Comparison of ENCODE assay signal across 24 mouse cellular contexts in the genomic region with DNA sequence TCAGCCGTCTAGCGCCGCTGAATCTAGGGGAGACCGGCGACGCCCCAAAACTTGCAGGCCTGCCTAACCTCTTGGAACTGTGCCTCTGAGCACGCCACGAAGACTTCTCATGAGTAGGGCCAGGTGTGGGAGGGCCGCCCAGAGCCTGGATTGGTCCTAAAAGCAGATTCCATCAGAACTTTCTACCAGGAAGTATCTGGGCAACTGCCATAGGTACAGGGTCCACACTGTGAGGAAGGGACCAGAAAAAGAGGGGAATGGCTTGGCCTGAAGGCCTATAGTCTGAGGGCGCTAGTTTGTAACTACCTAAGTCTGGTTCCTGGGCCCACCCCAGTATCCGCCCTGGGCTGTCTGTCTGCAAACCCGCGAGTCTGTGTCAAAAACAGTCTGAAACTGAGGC. TPM values are rescaled to one million over a fixed set of nuclear protein-coding genes. Genes with fewer than 3 reads are reported as not detected.
A peak's percentile ranks its signal among the peaks of the same experiment; 100 is the strongest.
DNase-seq lines count a peak whose midpoint lies in the region; ATAC-seq and TF ChIP-seq lines count a peak whose summit lies in the region.
"Had no signal": no experiment of that assay in that cellular context is flagged by ENCODE, and none has a peak within 500 bp of the region (broad histone marks: within the 10 kb centered on the region; RNA-seq: fewer than 3 reads in every experiment).

No protein-coding gene starts in this region.

- H3K27me3 ChIP-seq in neural tube, embryonic 12.5 days (replicated peaks), result no peaks in the 10 kb centered on the region; the same call in 1 of the 2 replicates
- no peaks in the 10 kb centered on the region for H3K27me3 ChIP-seq in limb, embryonic 15.5 days
- H3K27me3 ChIP-seq in stomach, postnatal 0 days (ENCODE audit: control insufficient read depth, insufficient read depth, low read length), result no peaks in the 10 kb centered on the region
- H3K27me3 ChIP-seq: hindbrain, embryonic 15.5 days had no signal

- no peak for TF ChIP-seq CTCF in stomach, postnatal 0 days (IDR thresholded peaks at IDR 0.05; ENCODE audit: low read depth)

- H3K9ac ChIP-seq in neural tube, embryonic 12.5 days, result 0 out of 2 replicates have a peak overlapping the region, but pooled peaks have one; percentile 8
- H3K9ac ChIP-seq in limb, embryonic 15.5 days, result no peak overlapping the region
- H3K9ac ChIP-seq in stomach, postnatal 0 days (ENCODE audit: low read length), result no peak overlapping the region
- H3K9ac ChIP-seq: hindbrain, embryonic 15.5 days; liver, embryonic 13.5 days; lung, embryonic 15.5 days had no signal

- TF ChIP-seq EP300 in stomach, postnatal 0 days (optimal IDR thresholded peaks at IDR 0.05), result no peak

- ATAC-seq in neural tube, embryonic 12.5 days (ENCODE audit: low FRiP score, low read depth), result no peak
- no peak for ATAC-seq in limb, embryonic 15.5 days (ENCODE audit: insufficient number of reproducible peaks, low FRiP score, low TSS enrichment, low read depth)
- no peak for ATAC-seq in stomach, postnatal 0 days (ENCODE audit: low FRiP score, low TSS enrichment)

- no peak overlapping the region for H3K4me2 ChIP-seq in neural tube, embryonic 12.5 days (replicated peaks)
- no peak overlapping the region for H3K4me2 ChIP-seq in limb, embryonic 15.5 days
- H3K4me2 ChIP-seq in stomach, postnatal 0 days (replicated peaks; ENCODE audit: low read depth), result no peak overlapping the region
- H3K4me2 ChIP-seq: liver, embryonic 13.5 days; lung, embryonic 15.5 days; midbrain, embryonic 11.5 days had no signal

- DNase-seq in cerebellum, postnatal 10 days, result peak; percentile 19 to 21
- no peak for DNase-seq in cerebellum, adult 9-10 months
- no peak for DNase-seq in neural tube, embryonic 10.5 days (ENCODE audit: extremely low spot score, low spot score)
- no peak for DNase-seq in stomach, postnatal 0 days (ENCODE audit: low spot score)
- DNase-seq in Muller cell, postnatal 12 days (ENCODE audit: inconsistent ontology term), result no peak
- no peak for DNase-seq in thymus, postnatal 10 days (ENCODE audit: low spot score in 2 of 2)
- DNase-seq: cerebellum, adult 11 months; cerebellum, postnatal 36 days; kidney, adult 8-10 months; kidney, postnatal 36 days; layer of hippocampus, adult 9-11 months; left cerebral cortex, postnatal 4 days; liver, embryonic 13.5 days; thymus, postnatal 36 days had no signal

- no peaks in the 10 kb centered on the region for H3K9me3 ChIP-seq in neural tube, embryonic 12.5 days
- H3K9me3 ChIP-seq in limb, embryonic 15.5 days, result no peaks in the 10 kb centered on the region
- no peaks in the 10 kb centered on the region for H3K9me3 ChIP-seq in stomach, postnatal 0 days (ENCODE audit: control insufficient read depth, low read length)
- H3K9me3 ChIP-seq: G1E; hindbrain, embryonic 15.5 days; liver, embryonic 13.5 days; lung, embryonic 15.5 days had no signal

- H3K27ac ChIP-seq in neural tube, embryonic 12.5 days, result no peak overlapping the region
- peak overlapping the region; percentile 57 for H3K27ac ChIP-seq in limb, embryonic 15.5 days
- peak overlapping the region; percentile 18; the same call in 1 of the 2 replicates for H3K27ac ChIP-seq in stomach, postnatal 0 days (replicated peaks)
- H3K27ac ChIP-seq: left cerebral cortex, adult 2 months; liver, embryonic 13.5 days; lung, embryonic 15.5 days had no signal

- H3K4me1 ChIP-seq in neural tube, embryonic 12.5 days, result peaks cover 63% of the 10 kb centered on the region
- peaks cover 48% of the 10 kb centered on the region for H3K4me1 ChIP-seq in limb, embryonic 15.5 days
- H3K4me1 ChIP-seq in stomach, postnatal 0 days (replicated peaks; ENCODE audit: control insufficient read depth, insufficient read depth), result no peaks in the 10 kb centered on the region

- no peak overlapping the region for H3K4me3 ChIP-seq in neural tube, embryonic 12.5 days
- H3K4me3 ChIP-seq in limb, embryonic 15.5 days, result no peak overlapping the region
- no peak overlapping the region for H3K4me3 ChIP-seq in stomach, postnatal 0 days (ENCODE audit: low read depth, low read length)
- H3K4me3 ChIP-seq: erythroblast, embryonic 14.5 days; hindbrain, embryonic 15.5 days; left cerebral cortex, adult 2 months; liver, embryonic 13.5 days; lung, embryonic 15.5 days had no signal

- peaks cover 16% of the 10 kb centered on the region for H3K36me3 ChIP-seq in neural tube, embryonic 12.5 days
- peaks cover 25% of the 10 kb centered on the region for H3K36me3 ChIP-seq in limb, embryonic 15.5 days
- H3K36me3 ChIP-seq in stomach, postnatal 0 days (ENCODE audit: control insufficient read depth, insufficient read depth, low read length), result 0 out of 2 replicates have a peak, but pooled peaks cover 2% of the 10 kb centered on the region
- H3K36me3 ChIP-seq: G1E; hindbrain, embryonic 15.5 days; liver, embryonic 13.5 days had no signal

- WGBS in neural tube, embryonic 12.5 days, result 79% methylated on average over 13 of the region's 13 CpGs
- 46% methylated on average over 13 of the region's 13 CpGs for WGBS in limb, embryonic 15.5 days
- 48% methylated on average over 13 of the region's 13 CpGs for WGBS in stomach, postnatal 0 days

RNA-seq across cellular contexts. Expression of a gene that starts 6.3 kb away (rescaled TPM):
- 15.8 and 17.8 TPM in 2 replicates for polyA plus RNA-seq in neural tube, embryonic 12.5 days (2016; fragmentation: Nextera tagmentation; extraction: Ambion mirVana)
- 30.4 and 34.4 TPM in 2 replicates for polyA plus RNA-seq in limb, embryonic 15.5 days (2015; fragmentation: Nextera tagmentation; extraction: Ambion mirVana)
- 8.9 and 11.7 TPM in 2 replicates for polyA plus RNA-seq in stomach, postnatal 0 days (2015; fragmentation: Nextera tagmentation; extraction: Ambion mirVana)
- polyA plus RNA-seq: erythroblast, embryonic 14.5 days; G1E had no signal

RNA-seq across cellular contexts. Expression of a gene that starts 8.8 kb away (rescaled TPM):
- 51.3 and 54.7 TPM in 2 replicates for polyA plus RNA-seq in neural tube, embryonic 12.5 days (2016; fragmentation: Nextera tagmentation; extraction: Ambion mirVana)
- polyA plus RNA-seq in limb, embryonic 15.5 days (2015; fragmentation: Nextera tagmentation; extraction: Ambion mirVana), result 57.9 and 59.2 TPM in 2 replicates
- polyA plus RNA-seq in stomach, postnatal 0 days (2015; fragmentation: Nextera tagmentation; extraction: Ambion mirVana), result 25.8 and 29.2 TPM in 2 replicates
- polyA plus RNA-seq: erythroblast, embryonic 14.5 days; G1E; spleen, adult 2 months had no signal

RNA-seq across cellular contexts. Expression of a gene that starts 18.2 kb away (rescaled TPM):
- 37.1 and 40.4 TPM in 2 replicates for polyA plus RNA-seq in neural tube, embryonic 12.5 days (2016; fragmentation: Nextera tagmentation; extraction: Ambion mirVana)
- 94.4 and 106 TPM in 2 replicates for polyA plus RNA-seq in limb, embryonic 15.5 days (2015; fragmentation: Nextera tagmentation; extraction: Ambion mirVana)
- polyA plus RNA-seq in stomach, postnatal 0 days (2015; fragmentation: Nextera tagmentation; extraction: Ambion mirVana), result 43.0 and 44.8 TPM in 2 replicates

RNA-seq across cellular contexts. Expression of a gene that starts 30.2 kb away (rescaled TPM):
- polyA plus RNA-seq in neural tube, embryonic 12.5 days (2016; fragmentation: Nextera tagmentation; extraction: Ambion mirVana), result 0.10 and 0.17 TPM in 2 replicates
- polyA plus RNA-seq in limb, embryonic 15.5 days (2015; fragmentation: Nextera tagmentation; extraction: Ambion mirVana), result 0.20 and 0.23 TPM in 2 replicates
- 0.33 and 0.41 TPM in 2 replicates for polyA plus RNA-seq in stomach, postnatal 0 days (2015; fragmentation: Nextera tagmentation; extraction: Ambion mirVana)
- polyA plus RNA-seq: erythroblast, embryonic 14.5 days; G1E; midbrain, embryonic 11.5 days; neural tube, embryonic 11.5 days had no signal

RNA-seq across cellular contexts. Expression of a gene that starts 33.5 kb away (rescaled TPM):
- polyA plus RNA-seq in neural tube, embryonic 12.5 days (2016; fragmentation: Nextera tagmentation; extraction: Ambion mirVana), result 0.57 and 0.68 TPM in 2 replicates
- polyA plus RNA-seq in limb, embryonic 15.5 days (2015; fragmentation: Nextera tagmentation; extraction: Ambion mirVana), result 0.52 and 0.76 TPM in 2 replicates
- polyA plus RNA-seq in stomach, postnatal 0 days (2015; fragmentation: Nextera tagmentation; extraction: Ambion mirVana), result 0.29 and 0.36 TPM in 2 replicates
- polyA plus RNA-seq: erythroblast, embryonic 14.5 days; G1E; liver, embryonic 13.5 days had no signal

Comparison
In these comparisons a context has a peak if more than half of its experiments do, and no peak if none do; other contexts are left out.
1. DNase-seq: peak in cerebellum, postnatal 10 days (2 of 2); none in cerebellum, adult 9-10 months (single experiment), neural tube, embryonic 10.5 days (single experiment), stomach, postnatal 0 days (single experiment), Muller cell, postnatal 12 days (single experiment) and thymus, postnatal 10 days (0 of 2).